Mouse (Mus musculus): ENCODE data around the gene Lingo3. TPM values are rescaled to one million over a fixed set of nuclear protein-coding genes. Genes with fewer than 3 reads are reported as not detected.

The Lingo3 gene
- polyA plus RNA-seq, 2 experiments = 0.56 to 0.88 TPM

DNA sequence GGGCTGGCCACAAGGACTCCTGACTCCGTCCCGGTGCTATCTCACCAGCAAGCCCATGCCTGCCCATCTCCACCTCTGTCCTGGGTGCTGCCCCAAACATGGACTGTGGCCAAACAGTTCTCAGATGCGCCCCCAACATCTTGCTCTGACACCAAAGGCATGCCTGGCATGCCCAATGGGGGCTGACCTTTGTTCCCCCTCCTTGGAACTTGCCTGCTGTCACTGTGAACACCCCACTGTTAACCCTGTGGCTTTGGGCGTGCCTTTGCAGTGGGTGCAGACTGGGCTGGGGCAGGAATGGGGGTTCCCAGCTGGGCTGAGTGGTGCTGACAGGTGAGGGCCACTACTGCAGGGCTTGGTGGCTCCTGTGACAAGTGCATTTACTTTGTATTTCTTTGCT is 50.0 kb downstream of the Lingo3 start:
- TF ChIP-seq POLR2A (IDR thresholded peaks at IDR 0.05; ENCODE audit: borderline replicate concordance, extremely low read depth, insufficient read depth, insufficient read length) = no peak
- ATAC-seq (ENCODE audit: low FRiP score, low read depth) (no peak), DNase-seq (ENCODE audit: low spot score) (no peak)
- Histone ChIP-seq H3K4me2 (replicated peaks; ENCODE audit: low read depth, low read length, severe bottlenecking) (no peak overlapping the region), H3K27me3 (ENCODE audit: control insufficient read depth, insufficient read depth, low read length) (no peaks in the 10 kb centered on the region), H3K4me3 (replicated peaks; ENCODE audit: low read length) (no peak overlapping the region), H3K36me3 (ENCODE audit: control insufficient read depth, insufficient read depth, low read length) (peaks cover 80% of the 10 kb centered on the region), H3K9me3 (ENCODE audit: control insufficient read depth, low read length) (no peaks in the 10 kb centered on the region), H3K4me1 (ENCODE audit: control insufficient read depth, insufficient read depth, low read length) (peaks cover 8% of the 10 kb centered on the region), H3K27ac (replicated peaks; ENCODE audit: low read depth, low read length) (no peak overlapping the region), H3K9ac (ENCODE audit: low read depth, low read length, severe bottlenecking) (no peak overlapping the region)
- WGBS = 91% methylated on average over 4 of the region's 4 CpGs

DNA sequence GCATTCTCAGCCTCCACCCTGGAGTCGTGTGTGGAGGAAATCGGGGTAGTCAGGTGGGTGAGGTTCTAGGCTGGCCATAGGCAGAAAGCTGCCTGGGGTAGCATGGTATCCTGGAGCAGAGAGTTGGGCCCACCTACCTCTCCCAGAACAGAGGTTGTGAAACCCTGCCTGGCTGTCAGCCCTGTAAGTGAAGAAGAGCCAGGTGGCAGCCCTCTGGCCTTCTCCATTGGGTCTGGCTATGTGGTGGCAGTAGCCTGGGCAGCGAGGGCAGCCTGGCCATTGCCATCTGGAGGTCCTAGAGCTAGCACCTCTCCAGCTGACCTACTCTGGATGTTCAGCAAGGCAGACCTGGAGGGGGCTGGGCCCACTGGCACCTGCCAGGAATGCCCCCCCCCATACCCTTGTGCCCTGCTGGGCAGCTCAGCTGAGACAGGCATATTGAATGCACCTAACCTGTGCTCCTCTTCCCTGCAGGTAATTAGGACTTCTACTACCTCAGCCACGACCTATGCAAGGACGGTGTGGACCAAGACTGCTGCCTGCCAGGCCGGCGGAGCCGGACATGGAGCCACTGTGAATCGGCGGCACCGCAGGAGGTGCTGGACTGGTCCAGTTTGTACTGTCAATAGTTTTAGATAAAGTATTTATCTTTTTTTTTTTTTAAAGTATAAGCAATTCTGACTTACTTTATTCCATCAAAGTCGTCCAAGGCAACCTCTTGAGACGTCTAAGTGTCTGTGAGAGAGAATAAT is 50.6 kb downstream of the Lingo3 start:
- TF ChIP-seq POLR2A (IDR thresholded peaks at IDR 0.05; ENCODE audit: borderline replicate concordance, extremely low read depth, insufficient read depth, insufficient read length) = no peak
- DNase-seq (ENCODE audit: low spot score) (no peak), ATAC-seq (ENCODE audit: low FRiP score, low read depth) (no peak)
- Histone ChIP-seq H3K36me3 (ENCODE audit: control insufficient read depth, insufficient read depth, low read length) (peaks cover 86% of the 10 kb centered on the region), H3K9me3 (ENCODE audit: control insufficient read depth, low read length) (no peaks in the 10 kb centered on the region), H3K27ac (replicated peaks; ENCODE audit: low read depth, low read length) (no peak overlapping the region), H3K9ac (ENCODE audit: low read depth, low read length, severe bottlenecking) (no peak overlapping the region), H3K4me1 (ENCODE audit: control insufficient read depth, insufficient read depth, low read length) (peaks cover 8% of the 10 kb centered on the region), H3K27me3 (ENCODE audit: control insufficient read depth, insufficient read depth, low read length) (no peaks in the 10 kb centered on the region), H3K4me2 (replicated peaks; ENCODE audit: low read depth, low read length, severe bottlenecking) (no peak overlapping the region), H3K4me3 (replicated peaks; ENCODE audit: low read length) (no peak overlapping the region)
- WGBS = 82% methylated on average over 13 of the region's 13 CpGs

DNA sequence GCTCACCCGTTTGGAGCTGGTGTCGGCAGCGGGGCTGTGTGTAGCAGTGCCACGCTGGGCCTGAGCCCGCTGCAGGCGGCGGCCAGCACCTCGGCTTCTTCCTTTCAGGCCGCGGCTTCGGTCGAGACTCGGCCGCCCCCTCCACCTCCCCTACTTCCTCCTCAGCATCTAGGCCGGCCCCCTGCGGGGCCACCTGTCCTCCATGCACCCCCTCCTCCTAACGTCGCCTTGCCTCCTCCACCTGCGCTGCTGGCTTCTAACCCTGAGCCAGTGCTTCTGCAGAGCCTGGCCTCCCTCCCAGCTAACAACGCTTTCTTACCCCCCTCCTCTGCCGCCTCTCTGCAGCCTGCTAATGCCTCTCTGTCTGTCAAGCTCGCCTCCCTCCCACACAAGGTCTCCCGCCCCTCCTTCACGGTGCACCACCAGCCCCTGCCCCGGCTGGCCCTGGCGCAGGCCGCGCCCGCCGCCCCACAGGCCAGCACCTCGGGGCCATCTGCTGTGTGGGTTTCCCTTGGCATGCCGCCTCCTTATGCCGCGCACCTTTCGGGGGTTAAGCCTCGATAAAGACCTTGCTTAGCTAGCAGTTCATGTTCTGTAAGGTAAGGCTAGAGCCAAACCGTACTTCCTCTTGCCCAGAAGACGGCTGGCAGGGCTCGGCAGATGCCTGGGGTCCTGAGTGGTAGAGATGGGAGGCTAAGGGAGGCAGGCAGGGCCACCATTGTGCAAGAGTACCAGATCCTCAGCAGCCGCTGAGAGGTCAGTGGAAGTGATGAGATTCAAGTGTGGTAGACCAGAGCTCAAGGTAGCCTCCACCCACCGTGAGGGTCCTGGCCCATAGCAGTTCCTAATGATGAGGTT is 51.4 kb downstream of the Lingo3 start:
- TF ChIP-seq POLR2A (IDR thresholded peaks at IDR 0.05; ENCODE audit: borderline replicate concordance, extremely low read depth, insufficient read depth, insufficient read length) = no peak
- peaks cover 94% of the 10 kb centered on the region for H3K36me3 ChIP-seq (ENCODE audit: control insufficient read depth, insufficient read depth, low read length)
- H3K27ac ChIP-seq (replicated peaks; ENCODE audit: low read depth, low read length) = no peak overlapping the region
- H3K4me3 ChIP-seq (replicated peaks; ENCODE audit: low read length) = no peak overlapping the region
- no peaks in the 10 kb centered on the region for H3K9me3 ChIP-seq (ENCODE audit: control insufficient read depth, low read length)
- no peaks in the 10 kb centered on the region for H3K27me3 ChIP-seq (ENCODE audit: control insufficient read depth, insufficient read depth, low read length)
- WGBS = 81% methylated on average over 40 of the region's 41 CpGs
- peaks cover 8% of the 10 kb centered on the region for H3K4me1 ChIP-seq (ENCODE audit: control insufficient read depth, insufficient read depth, low read length)
- no peak overlapping the region for H3K9ac ChIP-seq (ENCODE audit: low read depth, low read length, severe bottlenecking)
- no peak overlapping the region for H3K4me2 ChIP-seq (replicated peaks; ENCODE audit: low read depth, low read length, severe bottlenecking)
- no peak for DNase-seq (ENCODE audit: low spot score)
- ATAC-seq (ENCODE audit: low FRiP score, low read depth) = no peak

GRCm38 (mm10) chr10:80791476-80792174 is 52.2 kb downstream of the Lingo3 start:
- no peak for DNase-seq (ENCODE audit: low spot score)
- Histone ChIP-seq H3K9me3 (ENCODE audit: control insufficient read depth, low read length) (no peaks in the 10 kb centered on the region), H3K4me1 (ENCODE audit: control insufficient read depth, insufficient read depth, low read length) (peaks cover 3% of the 10 kb centered on the region), H3K27me3 (ENCODE audit: control insufficient read depth, insufficient read depth, low read length) (no peaks in the 10 kb centered on the region), H3K4me2 (replicated peaks; ENCODE audit: low read depth, low read length, severe bottlenecking) (no peak overlapping the region), H3K36me3 (ENCODE audit: control insufficient read depth, insufficient read depth, low read length) (peaks cover 98% of the 10 kb centered on the region), H3K9ac (ENCODE audit: low read depth, low read length, severe bottlenecking) (no peak overlapping the region), H3K4me3 (replicated peaks; ENCODE audit: low read length) (no peak overlapping the region), H3K27ac (replicated peaks; ENCODE audit: low read depth, low read length) (no peak overlapping the region)
- no peak for TF ChIP-seq POLR2A (IDR thresholded peaks at IDR 0.05; ENCODE audit: borderline replicate concordance, extremely low read depth, insufficient read depth, insufficient read length)
- WGBS = 77% methylated on average over 33 of the region's 33 CpGs
- no peak for ATAC-seq (ENCODE audit: low FRiP score, low read depth)

DNA sequence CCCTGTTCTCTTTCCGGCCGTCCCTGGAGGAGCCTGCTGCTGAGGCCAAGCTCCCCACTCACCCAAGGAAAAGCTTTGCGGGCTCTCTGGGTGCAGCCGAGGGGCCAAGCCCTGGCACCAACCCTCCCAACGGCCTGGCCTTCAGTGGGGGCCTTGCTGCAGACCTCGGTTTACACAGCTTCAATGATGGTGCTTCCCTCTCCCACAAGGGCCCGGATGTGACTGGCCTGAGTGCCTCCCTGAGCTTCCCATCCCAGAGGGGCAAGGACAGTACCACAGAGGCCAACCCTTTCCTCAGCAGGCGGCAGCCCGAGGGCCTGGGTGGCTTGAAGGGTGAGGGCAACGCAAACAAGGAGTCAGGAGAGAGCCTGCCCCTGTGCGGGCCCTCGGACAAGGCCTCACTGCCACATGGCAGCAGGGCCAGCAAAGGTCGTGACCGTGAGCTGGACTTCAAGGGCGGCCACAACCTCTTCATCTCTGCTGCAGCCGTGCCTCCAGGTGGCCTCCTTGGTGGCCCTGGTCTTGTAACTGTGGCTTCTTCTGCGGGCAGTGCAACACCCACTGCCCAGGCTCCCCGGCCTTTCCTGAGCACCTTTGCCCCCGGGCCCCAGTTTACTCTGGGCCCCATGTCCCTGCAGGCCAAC is 53.0 kb downstream of the Lingo3 start:
- WGBS = 93% methylated on average over 15 of the region's 19 CpGs
- Histone ChIP-seq H3K27ac (replicated peaks; ENCODE audit: low read depth, low read length) (no peak overlapping the region), H3K9ac (ENCODE audit: low read depth, low read length, severe bottlenecking) (no peak overlapping the region), H3K9me3 (ENCODE audit: control insufficient read depth, low read length) (no peaks in the 10 kb centered on the region), H3K27me3 (ENCODE audit: control insufficient read depth, insufficient read depth, low read length) (no peaks in the 10 kb centered on the region), H3K4me3 (replicated peaks; ENCODE audit: low read length) (no peak overlapping the region), H3K4me1 (ENCODE audit: control insufficient read depth, insufficient read depth, low read length) (no peaks in the 10 kb centered on the region), H3K4me2 (replicated peaks; ENCODE audit: low read depth, low read length, severe bottlenecking) (no peak overlapping the region), H3K36me3 (ENCODE audit: control insufficient read depth, insufficient read depth, low read length) (peaks cover 98% of the 10 kb centered on the region)
- DNase-seq (ENCODE audit: low spot score) (no peak), ATAC-seq (ENCODE audit: low FRiP score, low read depth) (no peak)
- TF ChIP-seq POLR2A (IDR thresholded peaks at IDR 0.05; ENCODE audit: borderline replicate concordance, extremely low read depth, insufficient read depth, insufficient read length) = no peak

Measured in limb, embryonic 14.5 days (tissue).